Mouse (Mus musculus) thymus, adult 2 months (tissue): ENCODE measurements at regions not wholly inside any gene's neighbourhood (a gene's known extent, or its start where the extent isn't known, plus 50 kb on each side); places are given as distances from the start of the nearest gene placed in this dataset.
"Not testable (repeated sequence)": the region's sequence is repeated elsewhere in the genome, so short reads cannot be mapped to it uniquely, and the experiment has no call there.

Experiments
- DNase-seq: peaks from one replicate; pipeline ENCODE4 v3.0.0; 2021
- H3K27ac ChIP-seq: fragments of 200-500 bp; 2 replicates; pipeline ENCODE4 v1.5.1; 2012; ENCODE audit warnings: low read length, control low read depth; ENCODE audit not compliant: control insufficient read depth, insufficient read depth
- H3K27me3 ChIP-seq: fragments of 200-500 bp; 2 replicates; pipeline ENCODE4 v1.6.1; 2012; ENCODE audit warnings: mild to moderate bottlenecking, low read length, moderate library complexity, mixed read lengths; ENCODE audit not compliant: control insufficient read depth, insufficient read depth
- H3K36me3 ChIP-seq: fragments of 200-500 bp; 2 replicates; pipeline ENCODE4 v1.6.1; 2012; ENCODE audit warnings: mild to moderate bottlenecking, low read length, moderate library complexity; ENCODE audit not compliant: control insufficient read depth, insufficient read depth
- H3K4me1 ChIP-seq: fragments of 200-500 bp; replicated peaks from 2 replicates; pipeline ENCODE4 v1.6.1; 2012; ENCODE audit warnings: low read length; ENCODE audit not compliant: control insufficient read depth, insufficient read depth
- H3K4me3 ChIP-seq: fragments of 200-500 bp; 2 replicates; pipeline ENCODE4 v1.5.1; 2012; ENCODE audit warnings: mild to moderate bottlenecking, low read length, control low read depth, moderate library complexity; ENCODE audit not compliant: control insufficient read depth, insufficient read depth
- CTCF ChIP-seq: fragments of 200-500 bp; IDR thresholded peaks from 2 replicates; pipeline ENCODE4 v1.5.1; 2012; ENCODE audit warnings: mild to moderate bottlenecking, control low read depth, low read length, moderate library complexity, borderline replicate concordance; ENCODE audit not compliant: control insufficient read depth, poor library complexity, insufficient read depth; ENCODE audit errors: extremely low read depth
- POLR2A ChIP-seq: fragments of 200-500 bp; IDR thresholded peaks from 2 replicates; pipeline ENCODE4 v1.6.1; 2012; ENCODE audit warnings: mild to moderate bottlenecking, low read length, control low read depth, moderate library complexity; ENCODE audit not compliant: control insufficient read depth, poor library complexity, insufficient read depth; ENCODE audit errors: extremely low read depth
- WGBS: fragments of 180-500 bp; shearing (Covaris S2); methylation state at CpG from one replicate; pipeline ENCODE4 v1.1.7; 2018; 5-methylcytosine and 5-hydroxymethylcytosine counted together

- Histone ChIP-seq H3K36me3 (no peaks in the 10 kb centered on the region), H3K27ac (no peak overlapping the region), H3K27me3 (no peaks in the 10 kb centered on the region), H3K4me3 (no peak overlapping the region), H3K4me1 (no peaks in the 10 kb centered on the region)
- TF ChIP-seq POLR2A (no peak), CTCF (no peak)
- DNase-seq, result no peak
- WGBS, result 76% methylated on average over 10 of the region's 10 CpGs
Measured at GRCm38 (mm10) chr8:78065890-78066493, 147.1 kb upstream of the Ttc29 start.

- H3K4me1 ChIP-seq, result no peaks in the 10 kb centered on the region
- TF ChIP-seq CTCF, result no peak
- no peak for TF ChIP-seq POLR2A
- H3K27me3 ChIP-seq, result no peaks in the 10 kb centered on the region
- no peak for DNase-seq
- no peak overlapping the region for H3K4me3 ChIP-seq
- H3K27ac ChIP-seq, result no peak overlapping the region
- H3K36me3 ChIP-seq, result no peaks in the 10 kb centered on the region
- WGBS, result 72% methylated on average over 13 of the region's 13 CpGs
Measured at GRCm38 (mm10) chr8:78068087-78068910, 144.8 kb upstream of the Ttc29 start.

GRCm38 (mm10) chr8:78073821-78074220 is 139.3 kb upstream of the Ttc29 start:
- H3K27ac ChIP-seq, result no peak overlapping the region
- H3K4me1 ChIP-seq, result no peaks in the 10 kb centered on the region
- no peaks in the 10 kb centered on the region for H3K36me3 ChIP-seq
- 81% methylated on average over 7 of the region's 7 CpGs for WGBS
- H3K27me3 ChIP-seq, result no peaks in the 10 kb centered on the region
- no peak for DNase-seq
- no peak for TF ChIP-seq POLR2A
- H3K4me3 ChIP-seq, result no peak overlapping the region

GRCm38 (mm10) chr8:78077122-78077521 is 136.0 kb upstream of the Ttc29 start:
- Histone ChIP-seq H3K36me3 (no peaks in the 10 kb centered on the region), H3K4me1 (no peaks in the 10 kb centered on the region), H3K4me3 (no peak overlapping the region), H3K27me3 (no peaks in the 10 kb centered on the region), H3K27ac (no peak overlapping the region)
- no peak for DNase-seq
- TF ChIP-seq POLR2A, result no peak
- no peak for TF ChIP-seq CTCF
- WGBS, result 43% methylated on average over 4 of the region's 4 CpGs

DNA sequence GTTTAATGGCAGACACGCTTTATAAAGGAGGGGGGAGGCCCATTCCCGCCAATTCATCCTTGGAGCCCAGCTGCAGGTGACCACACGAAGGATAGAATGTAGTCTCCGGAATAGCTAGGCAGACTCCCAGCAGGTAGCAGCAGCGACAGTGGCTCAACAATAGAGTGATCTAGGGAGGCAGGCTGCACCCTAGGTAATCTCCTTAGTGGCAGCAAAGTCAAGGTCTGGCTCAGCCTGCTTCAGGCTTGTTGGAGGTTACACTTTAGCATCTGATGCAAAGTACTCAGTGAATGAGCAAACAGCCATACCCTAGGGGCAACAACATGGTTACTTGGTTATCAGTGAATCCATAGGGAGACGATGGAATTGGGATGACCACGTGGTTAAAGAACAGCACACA is 131.7 kb upstream of the Ttc29 start:
- H3K27ac ChIP-seq, H3K27me3 ChIP-seq, DNase-seq, H3K36me3 ChIP-seq, H3K4me3 ChIP-seq, H3K4me1 ChIP-seq: not testable (repeated sequence)
- 88% methylated on average over 7 of the region's 7 CpGs for WGBS

DNA sequence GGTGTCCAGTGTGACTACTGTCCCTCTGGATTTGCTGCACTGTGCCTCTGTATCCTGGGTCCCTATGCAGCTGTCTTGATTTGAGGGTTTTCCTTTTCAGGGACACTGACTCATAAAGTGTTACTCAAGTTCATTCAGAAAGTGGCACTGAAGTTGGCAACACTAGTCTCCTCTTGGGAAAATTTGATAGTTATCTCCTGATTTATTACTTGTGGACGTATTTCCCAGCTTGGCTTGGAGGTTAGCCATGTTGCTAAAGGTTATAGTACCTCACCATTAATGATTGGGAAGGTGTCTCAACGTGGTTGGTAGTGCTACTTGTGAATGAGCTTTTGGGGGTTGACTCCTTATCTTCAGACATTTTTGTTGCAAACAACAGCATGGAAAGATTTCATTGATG is 130.1 kb upstream of the Ttc29 start:
- Histone ChIP-seq H3K4me3 (no peak overlapping the region), H3K36me3 (no peaks in the 10 kb centered on the region), H3K4me1 (no peaks in the 10 kb centered on the region), H3K27me3 (no peaks in the 10 kb centered on the region), H3K27ac (no peak overlapping the region)
- no peak for DNase-seq
- TF ChIP-seq CTCF (no peak), POLR2A (no peak)
- WGBS, result 79% methylated on average over 2 of the region's 2 CpGs

GRCm38 (mm10) chr8:78086361-78086760 is 126.7 kb upstream of the Ttc29 start:
- Histone ChIP-seq H3K36me3 (no peaks in the 10 kb centered on the region), H3K4me3 (no peak overlapping the region), H3K27me3 (no peaks in the 10 kb centered on the region), H3K27ac (no peak overlapping the region), H3K4me1 (no peaks in the 10 kb centered on the region)
- TF ChIP-seq CTCF (no peak), POLR2A (no peak)
- DNase-seq, result no peak
- WGBS, result 96% methylated on average over 3 of the region's 3 CpGs
